Comparison of ENCODE assay signal across 8 mouse cellular contexts in the genomic region with DNA sequence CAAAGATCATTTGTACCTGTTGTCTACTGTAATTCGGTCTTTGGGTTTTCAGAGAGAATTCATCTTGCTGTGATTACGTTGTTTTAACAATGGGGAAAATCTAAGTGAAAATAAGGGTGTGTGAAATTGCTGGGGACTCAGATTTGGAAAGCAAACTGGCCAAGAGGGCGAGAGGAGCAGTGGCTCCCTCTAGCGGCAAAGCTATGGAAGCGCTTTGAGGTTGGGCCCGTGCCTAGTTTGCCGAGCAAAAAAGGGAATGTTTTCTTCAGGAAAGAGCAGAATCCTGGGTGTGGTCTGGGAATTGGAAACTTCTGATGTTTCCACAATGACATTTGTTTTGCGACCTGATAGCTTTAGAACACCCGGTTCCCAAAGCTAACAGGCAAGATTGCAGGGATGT.
DNase-seq lines count a peak whose midpoint lies in the region; ATAC-seq and TF ChIP-seq lines count a peak whose summit lies in the region.

No protein-coding gene starts in this region.

- no peak overlapping the region for H3K4me3 ChIP-seq in forebrain, embryonic 14.5 days (ENCODE audit: low read depth, low read length)
- H3K4me3 ChIP-seq in forebrain, embryonic 12.5 days (replicated peaks), result no peak overlapping the region
- no peak overlapping the region for H3K4me3 ChIP-seq in cortical plate, adult 2 months (ENCODE audit: insufficient read depth, low read length)
- no peak overlapping the region for H3K4me3 ChIP-seq in liver, postnatal 0 days (ENCODE audit: low read depth, low read length)
- no peak overlapping the region for H3K4me3 ChIP-seq in small intestine, adult 2 months (ENCODE audit: low read depth, low read length)

- H3K27me3 ChIP-seq in forebrain, embryonic 14.5 days (replicated peaks; ENCODE audit: control insufficient read depth, insufficient read depth, low read length), result no peaks in the 10 kb centered on the region
- no peaks in the 10 kb centered on the region for H3K27me3 ChIP-seq in forebrain, embryonic 12.5 days
- H3K27me3 ChIP-seq in liver, postnatal 0 days (ENCODE audit: insufficient read depth, low read length), result no peaks in the 10 kb centered on the region
- H3K27me3 ChIP-seq in small intestine, adult 2 months (ENCODE audit: control insufficient read depth, insufficient read depth, low read length), result no peaks in the 10 kb centered on the region

- ATAC-seq in forebrain, embryonic 14.5 days, result no peak
- ATAC-seq in forebrain, embryonic 12.5 days (ENCODE audit: low FRiP score), result no peak
- ATAC-seq in liver, postnatal 0 days, result no peak

- peak; percentile 71 for TF ChIP-seq CTCF in cortical plate, adult 2 months (IDR thresholded peaks at IDR 0.05; ENCODE audit: extremely low read depth, insufficient read depth, low read length)
- TF ChIP-seq CTCF in liver, postnatal 0 days (IDR thresholded peaks at IDR 0.05; ENCODE audit: low read depth), result peak; percentile 89
- TF ChIP-seq CTCF in small intestine, adult 2 months (IDR thresholded peaks at IDR 0.05; ENCODE audit: extremely low read depth, insufficient read length, insufficient replicate concordance, low read depth, low read length), result peak; percentile 70; the same call in 1 of the 2 replicates

- H3K36me3 ChIP-seq in forebrain, embryonic 14.5 days (ENCODE audit: control insufficient read depth, insufficient read depth, low read length), result no peaks in the 10 kb centered on the region
- H3K36me3 ChIP-seq in forebrain, embryonic 12.5 days (replicated peaks), result no peaks in the 10 kb centered on the region
- no peaks in the 10 kb centered on the region for H3K36me3 ChIP-seq in liver, postnatal 0 days (replicated peaks; ENCODE audit: insufficient read depth, low read length)
- H3K36me3 ChIP-seq in small intestine, adult 2 months (ENCODE audit: control insufficient read depth, insufficient read depth, low read length), result no peaks in the 10 kb centered on the region

- H3K9me3 ChIP-seq in forebrain, embryonic 14.5 days (replicated peaks; ENCODE audit: control insufficient read depth, low read length), result no peaks in the 10 kb centered on the region
- no peaks in the 10 kb centered on the region for H3K9me3 ChIP-seq in forebrain, embryonic 12.5 days
- H3K9me3 ChIP-seq in liver, postnatal 0 days (ENCODE audit: low read length), result no peaks in the 10 kb centered on the region

- H3K9ac ChIP-seq in forebrain, embryonic 14.5 days (ENCODE audit: low read length), result no peak overlapping the region
- H3K9ac ChIP-seq in forebrain, embryonic 12.5 days, result no peak overlapping the region
- H3K9ac ChIP-seq in liver, postnatal 0 days (replicated peaks), result no peak overlapping the region

- no peaks in the 10 kb centered on the region for H3K4me1 ChIP-seq in forebrain, embryonic 14.5 days (ENCODE audit: control insufficient read depth, insufficient read depth, low read length)
- H3K4me1 ChIP-seq in forebrain, embryonic 12.5 days, result no peaks in the 10 kb centered on the region
- no peaks in the 10 kb centered on the region for H3K4me1 ChIP-seq in cortical plate, adult 2 months (ENCODE audit: control insufficient read depth, insufficient read depth, low read length)
- H3K4me1 ChIP-seq in liver, postnatal 0 days (ENCODE audit: insufficient read depth), result 0 out of 2 replicates have a peak, but pooled peaks cover 2% of the 10 kb centered on the region
- H3K4me1 ChIP-seq in small intestine, adult 2 months (ENCODE audit: control insufficient read depth, insufficient read depth, insufficient read length, low read length), result no peaks in the 10 kb centered on the region

- H3K27ac ChIP-seq in forebrain, embryonic 14.5 days (ENCODE audit: low read depth, low read length), result no peak overlapping the region
- H3K27ac ChIP-seq in forebrain, embryonic 12.5 days, result no peak overlapping the region
- no peak overlapping the region for H3K27ac ChIP-seq in cortical plate, adult 2 months (ENCODE audit: insufficient read depth, low read length)
- H3K27ac ChIP-seq in liver, postnatal 0 days (ENCODE audit: low read depth), result no peak overlapping the region
- no peak overlapping the region for H3K27ac ChIP-seq in small intestine, adult 2 months (ENCODE audit: insufficient read depth, low read depth, low read length)

- intact Hi-C loops in heart, postnatal 25 days (cut with DNase I), result loop anchor here (2.0 to 5.0 kb wide), 2 partner anchors 65 to 198 kb away; no protein-coding TSS in a partner anchor

- no peak overlapping the region for H3K4me2 ChIP-seq in forebrain, embryonic 14.5 days (ENCODE audit: low read length)
- H3K4me2 ChIP-seq in forebrain, embryonic 12.5 days, result no peak overlapping the region
- no peak overlapping the region for H3K4me2 ChIP-seq in liver, postnatal 0 days (ENCODE audit: low read depth, low read length)

- DNase-seq in forebrain, embryonic 14.5 days (ENCODE audit: low spot score), result peak; percentile 45
- DNase-seq in urinary bladder, adult 18-20 months (ENCODE audit: low spot score in 2 of 2), result peak; percentile 16 to 21
- DNase-seq in urinary bladder, postnatal 10 days (ENCODE audit: low spot score), result no peak
- DNase-seq in heart, postnatal 25 days (ENCODE audit: low spot score), result peak; percentile 43
- peak; percentile 59 for DNase-seq in liver, postnatal 0 days

- no peak for TF ChIP-seq EP300 in liver, postnatal 0 days (IDR thresholded peaks at IDR 0.05; ENCODE audit: low read depth)

- WGBS in forebrain, embryonic 14.5 days, result 8% methylated on average over 9 of the region's 9 CpGs
- whole genome bisulfite sequencing in forebrain, embryonic 12.5 days, result 6% methylated on average over 9 of the region's 9 CpGs
- WGBS in liver, postnatal 0 days (ENCODE audit: insufficient replicate concordance), result 8% methylated on average over 9 of the region's 9 CpGs
- 14% methylated on average over 9 of the region's 9 CpGs for WGBS in small intestine, adult 2 months

- no peak for TF ChIP-seq POLR2A in cortical plate, adult 2 months (IDR thresholded peaks at IDR 0.05; ENCODE audit: extremely low read depth, insufficient read depth, low read length)
- no peak for TF ChIP-seq POLR2A in small intestine, adult 2 months (IDR thresholded peaks at IDR 0.05; ENCODE audit: low read depth, low read length)
